Mouse (Mus musculus) erythroblast, embryonic 14.5 days (primary cell): ENCODE results near the gene Mrps15.

Experiments used
- GATA1 ChIP-seq: IDR thresholded peaks from 2 replicates; pipeline ENCODE4 v1.6.1; 2012; ENCODE audit warnings: low read length, inconsistent platforms, mixed read lengths
- TAL1 ChIP-seq: IDR thresholded peaks from 3 replicates; pipeline ENCODE4 v1.6.1; 2012; ENCODE audit warnings: low read length, inconsistent platforms, mixed read lengths

DNA sequence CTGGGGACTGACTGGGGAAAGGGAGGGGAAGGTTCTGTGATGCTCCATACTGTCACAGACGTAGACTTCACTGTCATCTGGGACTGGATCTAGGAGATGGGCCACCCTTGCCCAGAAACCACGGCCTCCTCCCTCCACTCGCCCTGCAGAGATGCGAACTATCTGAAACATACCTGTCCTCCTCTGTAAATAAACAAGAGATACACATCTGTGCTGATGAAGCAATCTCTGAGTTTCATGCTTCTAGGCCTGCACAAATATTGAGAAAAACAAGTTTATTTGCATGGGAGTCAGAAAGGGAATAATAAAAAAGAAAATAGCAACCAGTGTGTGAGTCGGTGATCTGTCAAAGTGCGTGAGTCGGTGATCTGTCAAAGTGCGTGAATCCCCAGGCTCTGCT is 45.1 kb downstream of the Mrps15 start:
- TF ChIP-seq TAL1 (no peak), GATA1 (no peak)
